Mouse (Mus musculus) myocyte (in vitro differentiated cells): ENCODE measurements around the gene Mreg. TPM values are rescaled to one million over a fixed set of nuclear protein-coding genes. Genes with fewer than 3 reads are reported as not detected.

Experiments used
- H3K27me3 ChIP-seq: one replicate; pipeline ENCODE4 v1.6.1; 2011; ENCODE audit not compliant: control insufficient read depth, insufficient read depth, insufficient read length
- H3K36me3 ChIP-seq: one replicate; pipeline ENCODE4 v1.6.1; 2011; ENCODE audit not compliant: control insufficient read depth, insufficient read depth
- H3K4me2 ChIP-seq: one replicate; pipeline ENCODE4 v1.6.1; 2011; ENCODE audit warnings: low read depth, control low read depth
- H3K4me3 ChIP-seq: one replicate; pipeline ENCODE4 v1.5.1; 2011; ENCODE audit warnings: mild to moderate bottlenecking, control low read depth, moderate library complexity
- H3K79me2 ChIP-seq: one replicate; pipeline ENCODE4 v1.6.1; 2011; ENCODE audit not compliant: control insufficient read depth, insufficient read depth
- H3ac ChIP-seq: one replicate; pipeline ENCODE4 v1.6.1; 2011; ENCODE audit not compliant: control insufficient read depth, insufficient read length
- CEBPB ChIP-seq: IDR thresholded peaks from 2 replicates; pipeline ENCODE4 v1.6.1; 2011; ENCODE audit warnings: mild to moderate bottlenecking, moderate library complexity; ENCODE audit not compliant: poor library complexity, insufficient read depth, severe bottlenecking
- E2F4 ChIP-seq: IDR thresholded peaks from one replicate; pipeline ENCODE4 v1.6.1; 2011; ENCODE audit warnings: mild to moderate bottlenecking, control low read depth, moderate library complexity; ENCODE audit not compliant: insufficient read depth
- MAX ChIP-seq: IDR thresholded peaks from one replicate; pipeline ENCODE4 v1.6.1; 2011; ENCODE audit warnings: low read depth, mild to moderate bottlenecking, control low read depth
- MYOD1 ChIP-seq, 3 experiments: IDR thresholded peaks; one replicate each; pipeline ENCODE4 v1.6.1; 2011; ENCODE audit warnings: control low read depth in 2 of 3, low read depth in 2 of 3, mild to moderate bottlenecking in 2 of 3, moderate library complexity in 1 of 3; ENCODE audit not compliant: insufficient read length in 2 of 3, control insufficient read depth in 1 of 3
- MYOG ChIP-seq, 3 experiments: IDR thresholded peaks; one replicate each; pipeline ENCODE4 v1.6.1; 2011; ENCODE audit warnings: control low read depth in 2 of 3, low read depth in 2 of 3, mild to moderate bottlenecking in 2 of 3; ENCODE audit not compliant: insufficient read length in 2 of 3, control insufficient read depth in 1 of 3, insufficient read depth in 1 of 3
- POLR2A ChIP-seq: IDR thresholded peaks from one replicate; pipeline ENCODE4 v1.6.1; 2011; ENCODE audit warnings: low read depth, mild to moderate bottlenecking, control low read depth, moderate library complexity; ENCODE audit not compliant: insufficient read length
- POLR2AphosphoS2 ChIP-seq: IDR thresholded peaks from one replicate; pipeline ENCODE4 v1.6.1; 2011; ENCODE audit warnings: low read depth, control low read depth; ENCODE audit not compliant: insufficient read length
- REST ChIP-seq: IDR thresholded peaks from one replicate; pipeline ENCODE4 v1.6.1; 2011; ENCODE audit warnings: mild to moderate bottlenecking, control low read depth, moderate library complexity; ENCODE audit not compliant: insufficient read depth, insufficient read length
- SRF ChIP-seq: IDR thresholded peaks from one replicate; pipeline ENCODE4 v1.6.1; 2011; ENCODE audit warnings: low read depth; ENCODE audit not compliant: control insufficient read depth, insufficient read length
- TCF12 ChIP-seq: IDR thresholded peaks from one replicate; pipeline ENCODE4 v1.6.1; 2011; ENCODE audit warnings: mild to moderate bottlenecking, control low read depth; ENCODE audit not compliant: poor library complexity, insufficient read depth, severe bottlenecking
- TCF3 ChIP-seq: IDR thresholded peaks from one replicate; pipeline ENCODE4 v1.6.1; 2011; ENCODE audit warnings: low read depth, control low read depth; ENCODE audit not compliant: insufficient read length
- USF1 ChIP-seq: IDR thresholded peaks from one replicate; pipeline ENCODE4 v1.6.1; 2011; ENCODE audit warnings: low read depth, mild to moderate bottlenecking, control low read depth, moderate library complexity
- polyA plus RNA-seq: library from polyadenylated mRNA; unstranded; fragments of >200 nt; fragmentation: generic; extraction: Trizol; gene quantifications from one replicate; pipeline ENCODE4 v1.2.1, GENCODE M21; 2012; ENCODE audit warnings: missing spikeins

Gene Mreg
- polyA plus RNA-seq, 1 experiment, result 2.0 TPM

- H3K4me3 ChIP-seq, result no peak overlapping the region
- H3K36me3 ChIP-seq, result no peaks in the 10 kb centered on the region
- no peak for TF ChIP-seq TCF12
- H3K27me3 ChIP-seq, result no peaks in the 10 kb centered on the region
- no peak overlapping the region for H3ac ChIP-seq
- H3K4me2 ChIP-seq, result no peak overlapping the region
- no peaks in the 10 kb centered on the region for H3K79me2 ChIP-seq
Measured at GRCm38 (mm10) chr1:72188142-72188738, 23.9 kb downstream of the Mreg start.

- Histone ChIP-seq H3K79me2 (no peaks in the 10 kb centered on the region), H3K27me3 (no peaks in the 10 kb centered on the region), H3K4me3 (no peak overlapping the region), H3K36me3 (no peaks in the 10 kb centered on the region), H3K4me2 (peak overlapping the region; percentile 41), H3ac (no peak overlapping the region)
- TF ChIP-seq SRF (no peak), MYOD1 (IDR thresholded peaks at IDR 0.05; ENCODE audit: control insufficient read depth in 1 of 3, insufficient read length in 2 of 3, low read depth in 2 of 3) (peak in 1 of 3 experiments; percentile 0)
Measured at GRCm38 (mm10) chr1:72187486-72187885, 24.6 kb downstream of the Mreg start.

GRCm38 (mm10) chr1:72186151-72186550, 26.0 kb downstream of the Mreg start:
- H3K27me3 ChIP-seq, result no peaks in the 10 kb centered on the region
- H3ac ChIP-seq, result no peak overlapping the region
- TF ChIP-seq POLR2A (no peak), USF1 (no peak), MYOD1 (IDR thresholded peaks at IDR 0.05; ENCODE audit: control insufficient read depth in 1 of 3, insufficient read length in 2 of 3, low read depth in 2 of 3) (no peak), CEBPB (no peak), MAX (no peak), POLR2AphosphoS2 (no peak), REST (no peak), TCF12 (no peak), SRF (no peak), MYOG (IDR thresholded peaks at IDR 0.05; ENCODE audit: control insufficient read depth in 1 of 3, insufficient read depth in 1 of 3, insufficient read length in 2 of 3, low read depth in 2 of 3) (no peak), TCF3 (no peak), E2F4 (no peak)
- H3K4me3 ChIP-seq, result no peak overlapping the region
- no peaks in the 10 kb centered on the region for H3K36me3 ChIP-seq
- no peak overlapping the region for H3K4me2 ChIP-seq
- no peaks in the 10 kb centered on the region for H3K79me2 ChIP-seq

- no peaks in the 10 kb centered on the region for H3K36me3 ChIP-seq
Measured at GRCm38 (mm10) chr1:72183554-72183953, 28.6 kb downstream of the Mreg start.

GRCm38 (mm10) chr1:72182930-72183499, 29.1 kb downstream of the Mreg start:
- no peak overlapping the region for H3K4me3 ChIP-seq

More at GRCm38 (mm10) chr1:72183554-72183953, 28.6 kb downstream of the Mreg start:
- no peaks in the 10 kb centered on the region for H3K27me3 ChIP-seq
- TF ChIP-seq POLR2AphosphoS2, result no peak
- no peak for TF ChIP-seq CEBPB
- TF ChIP-seq TCF3, result no peak
- no peak for TF ChIP-seq TCF12
- TF ChIP-seq USF1, result no peak
- no peak for TF ChIP-seq E2F4
- TF ChIP-seq SRF, result no peak
- TF ChIP-seq REST, result no peak
- TF ChIP-seq MAX, result no peak
- TF ChIP-seq MYOG (IDR thresholded peaks at IDR 0.05; ENCODE audit: control insufficient read depth in 1 of 3, insufficient read depth in 1 of 3, insufficient read length in 2 of 3, low read depth in 2 of 3), result no peak
- TF ChIP-seq MYOD1 (IDR thresholded peaks at IDR 0.05; ENCODE audit: control insufficient read depth in 1 of 3, insufficient read length in 2 of 3, low read depth in 2 of 3), result no peak
- no peak for TF ChIP-seq POLR2A
- no peak overlapping the region for H3K4me3 ChIP-seq
- H3ac ChIP-seq, result no peak overlapping the region
- peak overlapping the region; percentile 75 for H3K4me2 ChIP-seq
- no peaks in the 10 kb centered on the region for H3K79me2 ChIP-seq

More at GRCm38 (mm10) chr1:72182930-72183499, 29.1 kb downstream of the Mreg start:
- peak overlapping the region; percentile 75 for H3K4me2 ChIP-seq
- TF ChIP-seq SRF (no peak), TCF12 (no peak), USF1 (no peak), TCF3 (no peak), POLR2A (no peak), REST (no peak), MAX (no peak), MYOG (IDR thresholded peaks at IDR 0.05; ENCODE audit: control insufficient read depth in 1 of 3, insufficient read depth in 1 of 3, insufficient read length in 2 of 3, low read depth in 2 of 3) (peak in 1 of 3 experiments; percentile 49), E2F4 (no peak), MYOD1 (IDR thresholded peaks at IDR 0.05; ENCODE audit: control insufficient read depth in 1 of 3, insufficient read length in 2 of 3, low read depth in 2 of 3) (peak in 1 of 3 experiments; percentile 15)
- no peaks in the 10 kb centered on the region for H3K27me3 ChIP-seq
- no peak overlapping the region for H3ac ChIP-seq
- H3K79me2 ChIP-seq, result no peaks in the 10 kb centered on the region
- H3K36me3 ChIP-seq, result no peaks in the 10 kb centered on the region
